Mouse (Mus musculus) adrenal gland, postnatal 4 days (tissue): ENCODE data around the gene Gm9803. TPM values are rescaled to one million over a fixed set of nuclear protein-coding genes. Genes with fewer than 3 reads are reported as not detected.
A peak's percentile ranks its signal among the peaks of the same experiment; 100 is the strongest.
"Not testable (repeated sequence)": the region's sequence is repeated elsewhere in the genome, so short reads cannot be mapped to it uniquely, and the experiment has no call there.

ENCODE experiments used
- DNase-seq, 2 experiments: peaks; one replicate each; pipeline ENCODE4 v3.0.0; 2021 to 2022; ENCODE audit warnings: low spot score in 2 of 2, mixed read lengths in 2 of 2
- long read RNA-seq, 2 experiments: library from polyadenylated mRNA; stranded (forward); transcript quantifications; one replicate each; pipeline ENCODE4 v2.0.0; 2021
- total RNA-seq, 2 experiments: library from RNA; stranded (reverse); gene quantifications; 2 replicates each; pipeline ENCODE4 v1.2.3; 2021

Gm9803 gene
- total RNA-seq = 10 to 100 TPM; 11.7 to 16.4 TPM
- long read RNA-seq, experiment 1, transcript Gm9803-201 (1 exons, 563 nt) = major isoform, 5 of 5 reads
- long read RNA-seq, experiment 1, partial matches to known transcripts = 0 of 5 reads
- long read RNA-seq, experiment 1, other reads (novel, unspliced or antisense) = 0 of 5 reads
- long read RNA-seq, experiment 2, partial matches to known transcripts = 0 of 1 reads
- long read RNA-seq, experiment 2, other reads (novel, unspliced or antisense) = 0 of 1 reads

GRCm38 (mm10) chr10:43523931-43524330 lies at the start of gene Gm9803:
Gene Gm9803 (plus strand): TSS chr10:43524084.
- not testable (repeated sequence) for DNase-seq

- DNase-seq = no peak
Measured at GRCm38 (mm10) chr10:43475376-43475775, 48.5 kb upstream of the Gm9803 start.

GRCm38 (mm10) chr10:43477459-43477858 lies 46.4 kb upstream of the Gm9803 start:
- no peak for DNase-seq

DNA sequence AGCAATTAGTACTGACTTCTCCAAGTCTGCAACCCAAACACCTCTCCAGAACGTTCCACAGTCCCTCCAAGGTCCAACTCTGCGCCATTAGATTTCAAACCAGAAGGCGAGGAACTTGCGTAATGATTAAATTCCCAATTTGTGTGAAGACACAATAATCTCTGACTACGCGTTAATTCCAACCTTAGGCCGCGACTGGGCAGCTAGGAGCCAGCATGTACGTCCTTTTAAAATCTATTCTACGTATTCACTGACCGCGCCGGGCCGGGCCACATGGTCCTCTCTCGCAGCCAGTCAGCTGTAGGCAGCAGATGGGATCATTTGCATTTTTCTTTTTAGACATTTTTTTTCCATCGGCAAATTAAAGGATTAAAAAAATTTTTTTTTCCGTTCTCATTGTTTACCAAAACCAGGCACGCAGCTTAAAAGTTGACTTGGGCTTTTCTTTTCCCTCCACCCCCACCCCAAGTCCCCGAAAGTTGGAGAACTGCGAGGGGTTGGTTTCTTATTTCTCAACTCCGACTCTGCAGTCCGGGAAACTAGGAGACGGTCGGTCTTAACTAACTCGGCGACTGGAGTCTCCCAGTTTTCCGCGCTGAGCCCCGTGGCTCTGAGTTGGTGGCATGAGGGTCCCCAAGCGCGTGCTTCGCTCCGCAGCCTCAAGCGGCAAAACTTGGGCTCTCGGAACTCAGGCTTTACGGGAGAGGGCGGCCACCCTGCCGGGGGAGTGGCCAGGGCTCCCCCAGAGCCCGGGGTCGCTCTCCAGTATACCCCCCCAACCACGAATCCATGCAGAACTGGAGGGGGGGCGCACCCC lies 45.8 kb upstream of the Gm9803 start:
- peak in 1 of 2 experiments; percentile 26 for DNase-seq

GRCm38 (mm10) chr10:43478751-43479435 lies 45.0 kb upstream of the Gm9803 start, which contains the start of gene Bend3:
Gene Bend3 (plus strand): TSS chr10:43478831.
- DNase-seq = peak; percentile 13 to 20

GRCm38 (mm10) chr10:43479436-43480157 lies 44.3 kb upstream of the Gm9803 start:
- peak; percentile 72 to 73 for DNase-seq

- DNase-seq = no peak
Measured at GRCm38 (mm10) chr10:43480227-43480849, 43.5 kb upstream of the Gm9803 start.

GRCm38 (mm10) chr10:43481179-43481578 lies 42.7 kb upstream of the Gm9803 start:
- DNase-seq = no peak

- no peak for DNase-seq
Measured at GRCm38 (mm10) chr10:43482021-43482420, 41.9 kb upstream of the Gm9803 start.

DNA sequence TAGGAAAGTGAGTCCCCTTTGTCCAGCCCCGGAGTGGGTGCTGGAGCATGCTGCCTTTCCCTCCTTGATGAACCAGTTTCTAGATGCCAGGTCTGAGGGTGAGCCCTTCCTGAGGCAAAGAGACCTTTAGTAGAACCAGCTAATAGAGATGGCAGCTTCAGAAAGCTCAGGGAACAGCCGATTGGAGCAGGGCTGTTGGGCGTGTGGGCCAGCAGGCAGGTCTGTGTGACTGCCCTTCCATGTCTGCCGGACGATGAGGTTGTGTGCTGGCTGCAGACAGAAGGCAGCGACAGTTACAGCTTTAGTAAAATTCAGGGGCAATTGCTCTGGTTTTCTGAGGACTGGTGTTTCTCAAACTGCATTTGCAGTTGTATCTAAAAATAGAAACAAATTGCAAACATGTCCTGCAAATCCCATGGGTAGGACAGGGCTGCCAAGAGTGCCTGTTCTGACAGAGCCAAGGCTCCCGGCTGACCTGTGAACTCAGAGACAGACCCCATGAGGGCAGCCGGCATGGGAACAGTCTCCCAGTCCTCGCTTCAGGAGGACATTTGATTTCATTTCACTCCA lies 40.4 kb upstream of the Gm9803 start:
- DNase-seq = no peak

DNA sequence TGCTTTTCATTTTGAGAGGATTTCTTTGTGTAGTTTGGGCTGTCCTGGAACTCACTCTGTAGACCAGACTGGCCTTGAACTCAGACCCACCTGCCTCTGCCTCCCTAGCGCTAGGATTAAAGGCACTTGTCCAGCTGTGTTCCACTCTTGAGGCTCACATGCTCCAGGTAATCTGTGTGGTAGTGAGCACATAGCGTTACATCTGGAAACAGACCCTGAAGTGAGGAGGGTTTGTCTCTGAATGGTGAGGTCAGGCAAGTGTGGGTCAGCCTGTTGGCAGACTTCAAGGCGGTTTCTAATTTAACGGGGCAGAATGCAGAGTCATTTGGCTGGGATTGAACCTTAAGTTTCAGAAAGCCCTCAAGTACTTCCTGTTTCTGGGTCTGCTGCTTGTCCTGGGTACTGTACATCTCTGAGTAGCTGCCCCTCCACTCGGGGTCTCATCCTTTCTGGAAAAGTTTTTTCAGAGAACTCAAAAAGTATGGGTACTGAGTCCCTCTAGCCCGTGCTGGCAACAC lies 38.1 kb upstream of the Gm9803 start:
- no peak for DNase-seq

DNA sequence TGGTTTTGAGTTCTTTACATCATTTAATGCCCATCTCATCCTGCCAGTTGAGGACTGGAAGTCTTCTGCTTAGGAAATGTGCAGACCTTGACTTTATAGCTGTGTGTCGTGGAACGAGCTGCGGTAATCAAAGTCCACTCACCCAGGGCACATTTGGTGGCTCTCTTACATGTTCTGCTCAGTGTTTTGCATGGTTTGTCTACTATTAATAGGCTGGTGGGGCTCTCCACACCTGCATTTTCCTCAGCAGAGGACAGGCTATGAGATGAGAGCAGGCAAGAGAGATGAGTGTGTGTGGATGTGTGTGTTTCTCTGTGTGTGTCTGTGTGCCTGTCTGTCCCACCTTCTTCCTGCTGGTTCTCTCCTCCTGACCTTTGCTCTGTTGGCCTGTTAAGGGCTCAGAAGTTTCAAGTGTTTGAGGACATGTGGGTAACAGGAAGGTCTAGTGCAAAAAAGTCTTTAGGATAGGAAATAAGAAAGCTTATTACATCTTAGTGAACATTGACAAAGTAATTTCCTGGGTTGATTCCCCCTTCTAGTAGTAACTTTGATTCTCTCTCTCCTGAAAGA lies 36.4 kb upstream of the Gm9803 start:
- no peak for DNase-seq

GRCm38 (mm10) chr10:43488258-43488657 lies 35.6 kb upstream of the Gm9803 start:
- no peak for DNase-seq

DNA sequence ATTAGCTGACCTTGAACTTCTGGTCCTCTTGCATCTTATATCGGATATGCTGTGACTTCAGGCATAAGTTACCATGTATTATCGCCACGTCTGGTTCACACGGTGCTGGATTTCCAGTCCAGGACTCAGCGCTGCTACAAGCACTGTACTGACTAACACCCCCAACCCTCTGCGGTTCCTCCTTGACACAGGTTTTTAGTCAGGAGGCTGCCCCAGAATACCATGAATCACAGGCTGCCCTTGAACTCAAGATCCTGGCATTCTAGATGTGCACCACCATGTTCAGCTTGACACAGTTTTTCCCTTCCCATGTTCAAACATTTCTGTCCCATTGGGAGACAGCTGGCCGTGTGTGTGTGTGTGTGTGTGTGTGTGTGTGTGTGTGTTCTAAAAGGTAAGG lies 34.7 kb upstream of the Gm9803 start:
- DNase-seq = no peak

DNA sequence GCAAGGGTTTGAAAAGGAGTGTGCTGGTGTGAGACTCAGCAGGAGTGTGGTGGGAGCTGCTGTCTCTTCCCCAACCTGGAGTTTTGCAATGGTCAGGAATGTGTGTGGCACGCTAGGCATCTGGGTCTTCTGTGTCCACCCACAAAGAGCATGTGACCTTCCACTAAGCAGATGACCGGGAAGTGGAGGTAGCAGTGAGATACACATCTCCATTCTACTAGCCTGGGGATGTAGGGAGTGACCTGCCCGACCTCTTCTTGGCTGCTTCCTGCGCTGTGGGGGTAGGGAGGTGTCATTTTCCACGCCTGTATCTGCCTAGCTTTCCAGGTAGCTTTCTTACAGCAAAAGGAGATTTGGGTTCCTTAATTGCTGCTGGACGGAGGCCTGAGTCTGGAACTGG lies 34.3 kb upstream of the Gm9803 start:
- no peak for DNase-seq

DNA sequence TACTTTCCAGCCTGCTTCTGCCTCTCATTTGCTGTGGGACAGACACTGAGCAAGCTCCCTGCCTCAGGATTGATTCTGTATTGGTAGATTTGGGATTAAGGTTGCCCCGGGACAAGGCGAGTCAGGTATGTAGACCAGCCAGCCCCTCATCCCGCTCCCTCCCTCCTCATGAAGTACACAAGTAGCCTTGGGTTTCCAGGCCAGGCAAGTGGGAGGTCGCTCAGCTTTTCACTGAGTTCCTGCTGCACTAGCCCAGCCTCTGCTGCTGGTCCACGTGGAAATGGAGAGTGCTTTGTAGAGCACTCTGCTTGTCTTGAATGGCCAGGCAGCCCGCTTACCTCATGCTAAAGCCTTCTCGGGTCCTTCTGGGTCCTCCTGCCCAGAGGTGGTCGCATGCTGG lies 33.9 kb upstream of the Gm9803 start:
- DNase-seq = no peak

DNA sequence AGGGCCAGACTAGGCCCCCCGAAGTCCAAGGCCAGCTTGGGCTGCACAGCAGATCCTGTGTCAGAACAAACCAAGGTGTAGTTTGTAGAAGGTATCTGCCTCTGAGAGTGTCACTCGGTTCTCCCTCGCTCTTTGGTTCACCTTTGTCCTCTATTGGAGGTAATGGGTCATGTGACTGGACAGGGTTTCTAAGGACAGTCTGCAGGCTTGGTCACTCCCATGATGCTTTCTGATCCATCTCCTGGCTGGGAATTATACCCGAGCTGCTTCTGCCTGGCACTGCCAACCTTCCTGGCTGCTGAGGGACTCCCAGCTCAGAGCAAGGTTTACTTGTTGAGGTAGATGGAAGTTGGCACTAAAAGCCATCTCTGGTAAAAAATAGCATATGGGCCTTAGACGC lies 33.0 kb upstream of the Gm9803 start:
- DNase-seq = no peak

DNA sequence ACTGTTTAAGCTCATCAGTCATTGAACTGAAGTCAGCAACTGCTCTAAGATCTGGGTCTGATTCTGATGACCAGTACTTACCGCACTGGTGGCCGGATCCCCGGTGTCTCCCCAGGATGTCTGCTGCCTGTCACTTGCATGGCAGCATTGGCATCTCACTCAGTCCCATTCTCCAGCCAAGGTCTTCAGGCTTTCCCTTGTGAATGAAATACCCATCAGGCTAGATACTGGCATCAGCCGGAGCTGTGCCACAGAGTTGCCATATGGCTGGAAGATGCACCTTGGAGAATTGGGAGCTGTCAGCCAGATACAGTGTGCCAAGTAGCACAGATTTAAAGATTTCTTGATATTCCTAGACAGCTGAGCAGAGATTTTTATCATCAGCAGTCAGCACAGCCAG lies 21.3 kb upstream of the Gm9803 start:
- no peak for DNase-seq

- DNase-seq = no peak
Measured at GRCm38 (mm10) chr10:43504291-43504690, 19.6 kb upstream of the Gm9803 start.

GRCm38 (mm10) chr10:43507051-43507450 lies 16.8 kb upstream of the Gm9803 start:
- no peak for DNase-seq
